Mouse (Mus musculus) cerebellum, adult 2 months (tissue): ENCODE data around the gene Olfr870. TPM values are rescaled to one million over a fixed set of nuclear protein-coding genes. Genes with fewer than 3 reads are reported as not detected.

Experiments used
- DNase-seq, 2 experiments: peaks; one replicate each; pipeline ENCODE4 v3.0.0; 2021
- H3K27ac ChIP-seq: fragments of 200-500 bp; 2 replicates; pipeline ENCODE4 v1.5.1; 2012; ENCODE audit warnings: low read length, control low read depth, inconsistent platforms; ENCODE audit not compliant: insufficient read depth
- H3K27me3 ChIP-seq: fragments of 200-500 bp; 2 replicates; pipeline ENCODE4 v1.6.1; 2012; ENCODE audit warnings: inconsistent platforms, mild to moderate bottlenecking, low read length, moderate library complexity; ENCODE audit not compliant: control insufficient read depth, insufficient read depth
- H3K4me1 ChIP-seq: fragments of 200-500 bp; 2 replicates; pipeline ENCODE4 v1.6.1; 2011; ENCODE audit warnings: low read length; ENCODE audit not compliant: control insufficient read depth, insufficient read depth
- H3K4me3 ChIP-seq: fragments of 200-500 bp; replicated peaks from 2 replicates; pipeline ENCODE3; 2011; ENCODE audit warnings: mild to moderate bottlenecking, low read depth, low read length, control low read depth; ENCODE audit not compliant: insufficient read depth
- CTCF ChIP-seq: fragments of 200-500 bp; IDR thresholded peaks from 2 replicates; pipeline ENCODE4 v1.5.1; 2011; ENCODE audit warnings: low read depth, mild to moderate bottlenecking, control low read depth, low read length, moderate library complexity, borderline replicate concordance; ENCODE audit not compliant: insufficient read depth
- POLR2A ChIP-seq: fragments of 200-500 bp; IDR thresholded peaks from 2 replicates; pipeline ENCODE4 v1.6.1; 2011; ENCODE audit warnings: low read length, control low read depth, borderline replicate concordance; ENCODE audit not compliant: insufficient read depth
- WGBS: fragments of 180-500 bp; shearing (Covaris S2); methylation state at CpG from one replicate; pipeline ENCODE4 v1.1.7; 2018; 5-methylcytosine and 5-hydroxymethylcytosine counted together
- polyA plus RNA-seq: library from polyadenylated mRNA; depleted of rRNA; stranded (reverse); fragments of >200 nt; gene quantifications from 2 replicates; pipeline ENCODE4 v1.2.3, GENCODE M21; 2012; rRNA removed

Olfr870 gene
- polyA plus RNA-seq, 1 experiment = not detected

- DNase-seq = no peak
- WGBS = 66% methylated on average over 2 of the region's 2 CpGs
- Histone ChIP-seq H3K27ac (no peak within 1 kb of the TSS), H3K4me3 (no peak within 1 kb of the TSS), H3K27me3 (no peaks in the 10 kb centered on the region), H3K4me1 (no peaks in the 10 kb centered on the region)
- no peak for TF ChIP-seq CTCF
- TF ChIP-seq POLR2A = no peak
Observed at GRCm38 (mm10) chr9:20128709-20129108, 45.1 kb downstream of the Olfr870 start, which contains the start of gene Olfr869. Gene Olfr869, plus strand, starts transcription at chr9:20129009.

Other genes starting within 250 kb of the Olfr870 start
- not detected in 2 replicates for gene Olfr866, start 146.0 kb downstream of the Olfr870 start, polyA plus RNA-seq
- not detected in 2 replicates for gene Olfr867, start 116.5 kb downstream of the Olfr870 start, polyA plus RNA-seq
- not detected in 2 replicates for gene Olfr868, start 75.4 kb downstream of the Olfr870 start, polyA plus RNA-seq
- not detected in 2 replicates for gene Olfr869, start 45.0 kb downstream of the Olfr870 start, polyA plus RNA-seq
- not detected in 2 replicates for gene Olfr871, start 38.1 kb upstream of the Olfr870 start, polyA plus RNA-seq
- not detected in 2 replicates for gene Olfr872, start 63.1 kb upstream of the Olfr870 start, polyA plus RNA-seq
- gene Olfr39, start 108.3 kb upstream of the Olfr870 start, polyA plus RNA-seq = not detected in 2 replicates
- not detected in 2 replicates for gene Olfr873, start 124.5 kb upstream of the Olfr870 start, polyA plus RNA-seq
- 0.10 TPM in 2 replicates for gene Olfr18, start 162.0 kb upstream of the Olfr870 start, polyA plus RNA-seq
- 18.6 and 21.1 TPM in 2 replicates for gene Zfp560, start 211.1 kb upstream of the Olfr870 start, polyA plus RNA-seq